Mouse (Mus musculus): ENCODE measurements around the gene Ryr3. TPM values are rescaled to one million over a fixed set of nuclear protein-coding genes. Genes with fewer than 3 reads are reported as not detected.

The Ryr3 gene
- polyA plus RNA-seq, 1 experiment from 2014 or later = 1.5 TPM

DNA sequence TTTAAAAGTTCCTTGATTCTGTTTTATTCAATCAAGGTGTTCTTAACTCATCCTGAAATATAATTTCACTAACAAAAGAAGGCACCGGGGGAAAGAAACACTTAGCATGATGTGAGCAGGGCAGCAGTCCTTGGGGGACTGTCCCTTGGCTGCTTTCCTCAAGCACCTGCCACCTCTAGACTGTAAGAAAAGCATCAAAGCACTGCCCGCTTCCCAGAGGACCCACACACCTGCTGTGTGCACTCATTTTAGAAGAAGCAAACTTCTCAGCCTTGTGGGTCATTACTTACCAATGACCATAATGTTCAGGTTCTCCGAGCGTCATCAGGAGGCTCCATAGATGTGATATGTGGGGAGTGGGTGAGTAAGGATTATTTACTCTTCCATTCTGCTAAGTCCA lies 307.8 kb downstream of the Ryr3 start:
- H3K4me2 ChIP-seq (ENCODE audit: low read depth, low read length) = no peak overlapping the region
- H3K27me3 ChIP-seq (replicated peaks; ENCODE audit: control insufficient read depth, insufficient read depth, low read length) = no peaks in the 10 kb centered on the region
- H3K27ac ChIP-seq (ENCODE audit: low read length) = no peak overlapping the region
- 80% methylated on average over 4 of the region's 4 CpGs for WGBS
- no peak for ATAC-seq
- no peak overlapping the region for H3K4me3 ChIP-seq (ENCODE audit: low read length)
- H3K36me3 ChIP-seq (ENCODE audit: control insufficient read depth, insufficient read depth, low read length) = no peaks in the 10 kb centered on the region
- no peak overlapping the region for H3K9ac ChIP-seq (ENCODE audit: low read depth, low read length)
- no peaks in the 10 kb centered on the region for H3K9me3 ChIP-seq (ENCODE audit: control insufficient read depth, low read length)
- H3K4me1 ChIP-seq (ENCODE audit: control insufficient read depth, insufficient read depth, low read length) = no peaks in the 10 kb centered on the region

DNA sequence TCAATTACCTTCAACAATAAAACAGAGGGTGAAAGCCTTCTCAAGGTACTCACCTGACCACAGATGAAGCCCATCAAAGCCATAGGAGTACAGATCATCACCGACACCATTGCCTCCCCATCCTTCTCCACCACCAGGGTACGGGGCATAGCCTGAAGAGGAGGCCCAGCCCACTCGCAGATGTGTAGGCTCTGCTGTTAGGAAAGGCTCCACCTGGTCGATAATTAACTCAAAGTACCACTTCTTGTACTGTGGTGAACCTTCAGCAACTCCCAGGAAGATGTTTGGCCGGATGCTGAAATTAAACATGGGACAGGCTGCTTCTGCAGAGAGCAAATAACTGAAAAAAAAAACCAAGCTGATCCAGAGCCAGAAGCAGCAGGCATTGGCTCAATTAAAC lies 316.1 kb downstream of the Ryr3 start:
- no peak overlapping the region for H3K27ac ChIP-seq (ENCODE audit: low read length)
- no peaks in the 10 kb centered on the region for H3K9me3 ChIP-seq (ENCODE audit: control insufficient read depth, low read length)
- H3K4me2 ChIP-seq (ENCODE audit: low read depth, low read length) = no peak overlapping the region
- H3K9ac ChIP-seq (ENCODE audit: low read depth, low read length) = no peak overlapping the region
- no peaks in the 10 kb centered on the region for H3K27me3 ChIP-seq (replicated peaks; ENCODE audit: control insufficient read depth, insufficient read depth, low read length)
- H3K4me3 ChIP-seq (ENCODE audit: low read length) = no peak overlapping the region
- H3K4me1 ChIP-seq (ENCODE audit: control insufficient read depth, insufficient read depth, low read length) = no peaks in the 10 kb centered on the region
- ATAC-seq = no peak
- H3K36me3 ChIP-seq (ENCODE audit: control insufficient read depth, insufficient read depth, low read length) = no peaks in the 10 kb centered on the region
- 56% methylated on average over 5 of the region's 5 CpGs for WGBS

DNA sequence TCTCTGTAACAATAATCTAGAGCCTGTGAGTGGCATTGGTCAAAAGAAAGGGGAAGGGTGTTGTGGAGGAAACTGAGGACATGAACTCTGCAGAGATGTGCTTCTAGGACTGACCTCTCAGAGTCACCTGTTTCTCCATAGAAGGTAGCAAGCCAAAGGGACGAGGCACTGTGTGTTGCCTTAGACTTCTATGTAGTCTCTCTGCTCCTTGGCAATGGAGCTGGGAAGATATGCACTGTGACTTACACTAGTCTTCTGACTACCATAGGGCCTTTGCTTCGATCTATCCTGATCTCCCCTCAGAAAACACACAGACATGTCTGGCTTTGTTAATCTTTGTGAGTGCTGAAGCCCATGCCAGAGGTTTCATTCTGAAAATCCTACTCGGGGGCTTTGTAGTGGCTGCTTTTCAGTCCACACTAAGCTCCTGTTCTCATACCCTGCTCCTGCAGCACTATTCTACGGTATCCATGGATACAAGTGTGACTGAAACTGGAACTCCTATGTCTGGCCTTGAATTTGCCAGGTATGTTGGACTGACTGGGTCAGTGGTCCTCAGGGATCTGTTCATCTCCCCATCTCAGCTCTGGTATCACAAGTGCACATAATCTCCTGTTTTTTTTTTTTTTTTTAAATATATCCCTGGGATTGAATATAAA lies 332.3 kb downstream of the Ryr3 start:
- H3K36me3 ChIP-seq (ENCODE audit: control insufficient read depth, insufficient read depth, low read length) = no peaks in the 10 kb centered on the region
- H3K27me3 ChIP-seq (replicated peaks; ENCODE audit: control insufficient read depth, insufficient read depth, low read length) = no peaks in the 10 kb centered on the region
- ATAC-seq = no peak
- no peak overlapping the region for H3K4me3 ChIP-seq (ENCODE audit: low read length)
- H3K9ac ChIP-seq (ENCODE audit: low read depth, low read length) = no peak overlapping the region
- H3K9me3 ChIP-seq (ENCODE audit: control insufficient read depth, low read length) = no peaks in the 10 kb centered on the region
- no peaks in the 10 kb centered on the region for H3K4me1 ChIP-seq (ENCODE audit: control insufficient read depth, insufficient read depth, low read length)
- 76% methylated on average over 4 of the region's 4 CpGs for WGBS
- no peak overlapping the region for H3K4me2 ChIP-seq (ENCODE audit: low read depth, low read length)
- H3K27ac ChIP-seq (ENCODE audit: low read length) = no peak overlapping the region

DNA sequence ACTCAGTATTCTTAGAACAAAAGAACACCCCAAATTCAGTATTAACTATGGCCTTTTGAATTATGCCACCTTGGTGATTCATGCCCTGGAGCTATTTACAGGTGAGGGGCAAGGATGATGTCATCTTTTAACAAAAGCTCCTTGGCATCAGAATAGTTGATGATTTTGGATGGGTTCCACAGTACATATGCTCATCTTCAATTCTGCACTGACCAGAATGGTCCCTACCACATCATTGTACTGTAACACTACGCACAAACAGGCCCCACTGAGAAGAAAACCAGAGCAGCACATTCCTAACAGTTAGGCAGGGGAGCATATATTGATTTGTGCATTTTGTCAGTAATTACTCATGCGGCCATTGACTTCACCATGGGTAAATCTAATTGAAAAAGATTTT lies 335.1 kb downstream of the Ryr3 start:
- WGBS = 73% methylated on average over 2 of the region's 2 CpGs
- Histone ChIP-seq H3K9ac (ENCODE audit: low read depth, low read length) (no peak overlapping the region), H3K27ac (ENCODE audit: low read length) (no peak overlapping the region), H3K27me3 (replicated peaks; ENCODE audit: control insufficient read depth, insufficient read depth, low read length) (no peaks in the 10 kb centered on the region), H3K36me3 (ENCODE audit: control insufficient read depth, insufficient read depth, low read length) (no peaks in the 10 kb centered on the region), H3K4me3 (ENCODE audit: low read length) (no peak overlapping the region), H3K4me2 (ENCODE audit: low read depth, low read length) (no peak overlapping the region), H3K4me1 (ENCODE audit: control insufficient read depth, insufficient read depth, low read length) (no peaks in the 10 kb centered on the region), H3K9me3 (ENCODE audit: control insufficient read depth, low read length) (no peaks in the 10 kb centered on the region)
- ATAC-seq = no peak

DNA sequence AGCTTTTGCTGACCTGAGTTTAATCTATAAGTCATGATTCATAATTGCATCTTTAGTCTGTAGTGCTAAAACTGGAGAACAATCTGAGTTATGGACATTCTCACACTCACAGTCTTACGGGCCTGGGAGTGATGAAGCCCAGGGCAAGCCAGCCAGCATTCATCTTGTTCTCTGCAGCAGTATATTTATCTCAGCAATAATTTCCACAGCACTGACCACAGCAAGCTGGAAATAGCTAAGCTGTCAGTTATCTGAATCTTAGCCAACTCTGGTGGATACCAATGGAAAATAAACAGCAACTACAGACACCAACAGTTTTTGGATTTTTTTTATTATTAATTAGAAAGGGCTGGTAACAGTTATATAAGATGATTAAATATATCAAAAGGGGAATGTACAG lies 335.5 kb downstream of the Ryr3 start:
- no peaks in the 10 kb centered on the region for H3K27me3 ChIP-seq (replicated peaks; ENCODE audit: control insufficient read depth, insufficient read depth, low read length)
- H3K4me3 ChIP-seq (ENCODE audit: low read length) = no peak overlapping the region
- no peak overlapping the region for H3K9ac ChIP-seq (ENCODE audit: low read depth, low read length)
- no peaks in the 10 kb centered on the region for H3K36me3 ChIP-seq (ENCODE audit: control insufficient read depth, insufficient read depth, low read length)
- no peak overlapping the region for H3K4me2 ChIP-seq (ENCODE audit: low read depth, low read length)
- no peaks in the 10 kb centered on the region for H3K9me3 ChIP-seq (ENCODE audit: control insufficient read depth, low read length)
- no peak for ATAC-seq
- no peak overlapping the region for H3K27ac ChIP-seq (ENCODE audit: low read length)
- no peaks in the 10 kb centered on the region for H3K4me1 ChIP-seq (ENCODE audit: control insufficient read depth, insufficient read depth, low read length)
- WGBS = 53% methylated on average over 1 of the region's 1 CpGs

DNA sequence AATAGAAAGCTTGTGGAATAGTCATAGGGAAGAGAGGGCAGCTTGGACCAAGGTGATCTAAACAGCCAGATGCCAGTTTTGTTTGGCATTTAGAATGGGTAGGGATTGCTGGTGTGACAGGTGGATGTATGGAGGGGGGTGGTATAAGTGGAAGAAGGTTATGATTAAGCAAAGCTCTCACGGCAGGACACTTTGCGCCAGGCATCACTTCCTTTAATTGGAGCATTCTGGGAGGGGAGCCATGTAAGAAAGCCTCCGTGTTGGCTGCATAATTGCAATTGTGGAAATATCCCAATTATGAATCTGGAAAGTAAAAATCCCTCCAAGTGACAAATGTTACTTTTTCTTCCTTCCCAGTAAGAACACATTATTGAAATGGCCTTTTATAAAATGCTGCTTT lies 339.5 kb downstream of the Ryr3 start:
- ATAC-seq = no peak
- H3K4me2 ChIP-seq (ENCODE audit: low read depth, low read length) = no peak overlapping the region
- H3K4me3 ChIP-seq (ENCODE audit: low read length) = no peak overlapping the region
- no peaks in the 10 kb centered on the region for H3K4me1 ChIP-seq (ENCODE audit: control insufficient read depth, insufficient read depth, low read length)
- no peaks in the 10 kb centered on the region for H3K36me3 ChIP-seq (ENCODE audit: control insufficient read depth, insufficient read depth, low read length)
- no peak overlapping the region for H3K27ac ChIP-seq (ENCODE audit: low read length)
- no peak overlapping the region for H3K9ac ChIP-seq (ENCODE audit: low read depth, low read length)
- no peaks in the 10 kb centered on the region for H3K9me3 ChIP-seq (ENCODE audit: control insufficient read depth, low read length)
- H3K27me3 ChIP-seq (replicated peaks; ENCODE audit: control insufficient read depth, insufficient read depth, low read length) = no peaks in the 10 kb centered on the region
- 67% methylated on average over 3 of the region's 3 CpGs for WGBS

DNA sequence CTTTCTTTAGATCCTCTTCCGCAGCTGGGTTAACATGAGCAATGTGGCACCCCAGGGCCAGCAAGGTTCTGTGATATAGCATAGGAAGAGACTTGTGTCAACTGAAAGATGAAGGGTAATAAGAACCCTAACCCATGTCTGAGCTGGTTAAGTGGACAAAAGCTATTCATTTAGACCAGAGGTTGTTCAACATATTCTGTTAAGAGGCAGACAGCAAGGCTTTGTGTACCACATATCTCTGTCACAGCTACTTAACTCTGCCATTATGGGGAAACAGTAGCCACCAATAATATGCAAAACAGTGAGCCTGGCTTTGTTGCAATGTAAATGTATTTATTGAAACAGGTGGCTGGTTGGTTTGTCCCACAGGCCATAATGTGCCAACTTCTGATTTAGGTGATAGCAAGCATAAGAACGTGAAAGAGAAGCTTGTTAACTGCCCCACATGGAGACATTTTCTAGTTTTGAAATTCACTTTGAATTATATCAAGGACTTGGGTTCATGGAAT lies 350.8 kb downstream of the Ryr3 start:
- H3K9ac ChIP-seq (ENCODE audit: low read depth, low read length) = no peak overlapping the region
- WGBS = 78% methylated on average over 2 of the region's 2 CpGs

DNA sequence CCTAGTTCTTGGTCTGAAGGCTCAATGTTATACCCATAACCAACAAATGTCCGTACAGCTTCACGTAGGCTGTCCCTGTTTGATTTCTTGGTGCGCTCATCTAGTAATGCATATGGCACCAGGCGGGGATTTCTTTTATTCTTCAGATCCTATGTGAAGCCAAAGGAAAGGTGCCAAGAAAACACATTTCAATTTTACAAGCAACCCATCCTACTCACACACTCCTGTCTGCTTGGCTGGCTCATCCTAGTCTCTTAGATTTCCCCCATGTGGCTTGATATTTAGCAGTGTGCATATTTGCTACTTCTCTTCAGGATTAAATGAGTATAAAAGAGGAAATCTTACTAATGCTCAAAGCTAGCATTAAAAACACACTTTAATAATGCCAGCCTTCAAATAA lies 355.1 kb downstream of the Ryr3 start:
- Histone ChIP-seq H3K4me2 (ENCODE audit: low read depth, low read length) (no peak overlapping the region), H3K27me3 (replicated peaks; ENCODE audit: control insufficient read depth, insufficient read depth, low read length) (no peaks in the 10 kb centered on the region), H3K36me3 (ENCODE audit: control insufficient read depth, insufficient read depth, low read length) (no peaks in the 10 kb centered on the region), H3K4me3 (ENCODE audit: low read length) (no peak overlapping the region), H3K9ac (ENCODE audit: low read depth, low read length) (no peak overlapping the region), H3K27ac (ENCODE audit: low read length) (no peak overlapping the region), H3K9me3 (ENCODE audit: control insufficient read depth, low read length) (no peaks in the 10 kb centered on the region), H3K4me1 (ENCODE audit: control insufficient read depth, insufficient read depth, low read length) (no peaks in the 10 kb centered on the region)
- 98% methylated on average over 4 of the region's 4 CpGs for WGBS
- no peak for ATAC-seq

More for the DNA sequence above, 350.8 kb downstream of the Ryr3 start:
- Histone ChIP-seq H3K4me3 (ENCODE audit: low read length) (no peak overlapping the region), H3K27me3 (replicated peaks; ENCODE audit: control insufficient read depth, insufficient read depth, low read length) (no peaks in the 10 kb centered on the region), H3K36me3 (ENCODE audit: control insufficient read depth, insufficient read depth, low read length) (no peaks in the 10 kb centered on the region), H3K27ac (ENCODE audit: low read length) (no peak overlapping the region), H3K4me2 (ENCODE audit: low read depth, low read length) (no peak overlapping the region), H3K4me1 (ENCODE audit: control insufficient read depth, insufficient read depth, low read length) (no peaks in the 10 kb centered on the region), H3K9me3 (ENCODE audit: control insufficient read depth, low read length) (no peaks in the 10 kb centered on the region)
- ATAC-seq = no peak

DNA sequence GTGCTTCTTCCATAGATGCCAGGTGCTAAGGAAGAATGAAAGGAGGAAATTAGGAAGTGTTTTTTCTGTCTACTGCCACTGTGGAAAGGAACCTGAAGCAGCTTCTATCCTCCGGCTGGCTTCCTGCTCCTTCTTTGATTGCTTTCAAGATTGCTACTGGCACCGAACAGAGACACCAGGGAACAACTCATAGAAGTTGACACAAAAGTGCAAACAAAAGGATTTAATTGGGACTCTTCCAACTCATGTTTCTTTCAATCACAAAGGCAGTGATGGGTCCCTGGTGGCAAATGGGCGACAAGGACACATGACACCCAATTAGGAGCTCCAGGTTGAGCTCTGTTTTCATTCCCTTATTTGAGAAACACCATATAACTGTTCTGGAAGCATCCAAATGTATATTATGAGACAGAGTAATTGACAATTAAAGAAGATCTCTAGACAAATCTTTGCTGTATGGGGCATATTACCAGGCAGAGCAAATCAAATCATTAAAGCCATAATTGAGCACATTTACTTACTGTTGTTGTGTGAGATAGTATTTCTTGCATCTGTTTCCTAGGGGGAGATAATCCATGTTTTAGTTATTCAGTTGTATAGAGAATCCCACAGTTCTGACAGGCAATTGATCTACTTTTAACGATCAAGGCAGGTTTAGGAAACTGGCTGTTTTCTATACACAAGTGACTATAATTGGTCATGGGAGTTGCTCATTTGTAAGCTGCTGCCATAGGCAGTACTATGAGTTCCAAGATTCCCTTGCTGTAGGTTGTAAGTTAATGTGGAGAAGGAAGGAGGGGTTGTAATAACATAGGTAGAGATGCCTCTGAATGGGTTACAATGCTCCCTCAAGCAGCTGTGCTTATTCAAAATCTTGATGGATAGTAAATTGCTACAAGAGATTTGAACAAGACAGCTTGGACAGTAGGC lies 371.0 kb downstream of the Ryr3 start:
- Histone ChIP-seq H3K4me2 (ENCODE audit: low read depth, low read length) (no peak overlapping the region), H3K4me1 (ENCODE audit: control insufficient read depth, insufficient read depth, low read length) (no peaks in the 10 kb centered on the region), H3K9ac (ENCODE audit: low read depth, low read length) (no peak overlapping the region), H3K36me3 (ENCODE audit: control insufficient read depth, insufficient read depth, low read length) (no peaks in the 10 kb centered on the region), H3K4me3 (ENCODE audit: low read length) (no peak overlapping the region), H3K27me3 (replicated peaks; ENCODE audit: control insufficient read depth, insufficient read depth, low read length) (no peaks in the 10 kb centered on the region), H3K9me3 (ENCODE audit: control insufficient read depth, low read length) (no peaks in the 10 kb centered on the region), H3K27ac (ENCODE audit: low read length) (no peak overlapping the region)
- WGBS = 58% methylated on average over 4 of the region's 4 CpGs
- no peak for ATAC-seq

Data from intestine, embryonic 16.5 days (tissue).